Comparison of ENCODE assay signal across 9 mouse cellular contexts in the genomic region with DNA sequence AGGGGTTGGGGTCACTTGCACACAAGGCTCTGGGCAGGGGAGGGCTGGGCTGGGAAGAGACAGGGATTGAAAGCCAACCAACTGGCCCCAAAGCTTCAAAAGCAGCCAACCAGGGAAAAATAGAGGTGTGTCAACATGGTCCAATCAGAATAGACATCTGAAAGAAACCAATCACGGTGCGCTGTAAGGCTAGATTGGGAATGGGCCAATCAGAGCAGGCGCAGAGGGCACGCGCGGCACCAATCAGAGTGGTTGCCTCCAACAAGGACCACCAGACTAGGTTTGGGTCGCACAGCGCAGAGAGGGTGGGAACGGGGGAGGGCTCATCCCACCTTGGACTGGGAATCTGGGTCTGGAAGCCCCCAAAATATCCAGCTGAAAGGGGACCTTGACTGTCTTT.
DNase-seq lines count a peak whose midpoint lies in the region; ATAC-seq and TF ChIP-seq lines count a peak whose summit lies in the region.
"Had no signal": no experiment of that assay in that cellular context is flagged by ENCODE, and none has a peak within 500 bp of the region (broad histone marks: within the 10 kb centered on the region; RNA-seq: fewer than 3 reads in every experiment).

No protein-coding gene starts in this region.

- H3K4me1 ChIP-seq in E14TG2a.4 (replicated peaks; ENCODE audit: low read depth, low read length) = peaks cover 58% of the 10 kb centered on the region
- peaks cover 27% of the 10 kb centered on the region for H3K4me1 ChIP-seq in midbrain, embryonic 12.5 days

- peak overlapping the region; percentile 73 for H3K27ac ChIP-seq in gastrocnemius, adult 2 months
- H3K27ac ChIP-seq in midbrain, embryonic 12.5 days (replicated peaks) = no peak overlapping the region

- peak; percentile 42; the same call in 1 of the 2 replicates for ATAC-seq in midbrain, embryonic 12.5 days (ENCODE audit: low FRiP score, low read depth)
- ATAC-seq in CD4-positive, CD25-positive, alpha-beta regulatory T cell, adult 4 months = no peak

- WGBS in midbrain, embryonic 12.5 days = 52% methylated on average over 9 of the region's 9 CpGs

- no peak overlapping the region for H3K4me3 ChIP-seq in gastrocnemius, adult 2 months
- peak overlapping the region; percentile 56 for H3K4me3 ChIP-seq in E14TG2a.4 (replicated peaks; ENCODE audit: low read length)
- no peak overlapping the region for H3K4me3 ChIP-seq in midbrain, embryonic 12.5 days

- DNase-seq in gastrocnemius, adult 2 months = no peak
- no peak for DNase-seq in gastrocnemius, postnatal 10 days
- DNase-seq in embryo, embryonic 11 days = peak; percentile 34
- DNase-seq in adrenal gland, adult 2 months = no peak
- DNase-seq in adrenal gland, adult 18-20 months (ENCODE audit: low spot score in 2 of 2) = no peak
- DNase-seq: cerebellum, adult 11-12 months had no signal

- intact Hi-C loops in gastrocnemius, adult 2 months (cut with DNase I) = no loop called here

- no peaks in the 10 kb centered on the region for H3K36me3 ChIP-seq in E14TG2a.4 (ENCODE audit: insufficient read depth, low read length)
- no peaks in the 10 kb centered on the region for H3K36me3 ChIP-seq in midbrain, embryonic 12.5 days

- TF ChIP-seq CTCF in gastrocnemius, adult 2 months (IDR thresholded peaks at IDR 0.05) = no peak
- no peak for TF ChIP-seq CTCF in E14TG2a.4 (conservative IDR thresholded peaks at IDR 0.05; ENCODE audit: low read length)

- H3K4me2 ChIP-seq in midbrain, embryonic 12.5 days (replicated peaks) = no peak overlapping the region

- H3K9me3 ChIP-seq in E14TG2a.4 (ENCODE audit: low read length) = peaks cover 5% of the 10 kb centered on the region
- H3K9me3 ChIP-seq in midbrain, embryonic 12.5 days = no peaks in the 10 kb centered on the region

- no peak overlapping the region for H3K9ac ChIP-seq in midbrain, embryonic 12.5 days (replicated peaks)

- 0 out of 2 replicates have a peak, but pooled peaks cover 2% of the 10 kb centered on the region for H3K27me3 ChIP-seq in E14TG2a.4 (ENCODE audit: insufficient read depth, low read length)
- peaks cover 5% of the 10 kb centered on the region for H3K27me3 ChIP-seq in midbrain, embryonic 12.5 days
